ENCODE assay signal across 8 mouse cellular contexts in genomic region chr7:61939971-61940705, GRCm38 (mm10).
DNase-seq lines count a peak whose midpoint lies in the region; ATAC-seq and TF ChIP-seq lines count a peak whose summit lies in the region.

No protein-coding gene starts in this region.

- TF ChIP-seq CTCF in thymus, adult 2 months (IDR thresholded peaks at IDR 0.05; ENCODE audit: borderline replicate concordance, control insufficient read depth, extremely low read depth, insufficient read depth, low read length, poor library complexity), result no peak

- H3K9me3 ChIP-seq in forebrain, embryonic 13.5 days (replicated peaks), result peaks cover 15% of the 10 kb centered on the region
- no peaks in the 10 kb centered on the region for H3K9me3 ChIP-seq in stomach, embryonic 14.5 days (ENCODE audit: control insufficient read depth, low read depth, low read length)
- peaks cover 18% of the 10 kb centered on the region for H3K9me3 ChIP-seq in heart, embryonic 12.5 days (replicated peaks)

- 28% methylated on average over 6 of the region's 6 CpGs for WGBS in forebrain, embryonic 13.5 days
- WGBS in stomach, embryonic 14.5 days, result 47% methylated on average over 6 of the region's 6 CpGs
- 76% methylated on average over 6 of the region's 6 CpGs for WGBS in thymus, adult 2 months
- WGBS in heart, embryonic 12.5 days, result 46% methylated on average over 6 of the region's 6 CpGs

- ATAC-seq in forebrain, embryonic 13.5 days, result peak; percentile 99
- ATAC-seq in stomach, embryonic 14.5 days (ENCODE audit: insufficient number of reproducible peaks, insufficient read depth, low FRiP score, low read depth), result peak; percentile 75; the same call in 1 of the 2 replicates
- ATAC-seq in heart, embryonic 12.5 days (ENCODE audit: insufficient number of reproducible peaks, low FRiP score), result no peak

- DNase-seq in ovary, adult 18-20 months (ENCODE audit: low spot score), result peak; percentile 17
- no peak for DNase-seq in ovary, postnatal 14 days (ENCODE audit: low spot score)
- peak; percentile 70 to 90 for DNase-seq in layer of hippocampus, adult 18-20 months (ENCODE audit: low spot score in 2 of 2)
- peak; percentile 34 for DNase-seq in lung, postnatal 36 days
- no peak for DNase-seq in thymus, adult 2 months

- H3K4me3 ChIP-seq in forebrain, embryonic 13.5 days, result no peak overlapping the region
- H3K4me3 ChIP-seq in stomach, embryonic 14.5 days (ENCODE audit: low read depth, low read length), result no peak overlapping the region
- H3K4me3 ChIP-seq in thymus, adult 2 months (ENCODE audit: control insufficient read depth, insufficient read depth, low read length), result no peak overlapping the region
- H3K4me3 ChIP-seq in heart, embryonic 12.5 days, result no peak overlapping the region

- peak overlapping the region; percentile 33 for H3K4me2 ChIP-seq in forebrain, embryonic 13.5 days
- no peak overlapping the region for H3K4me2 ChIP-seq in stomach, embryonic 14.5 days (replicated peaks; ENCODE audit: low read depth, low read length)
- no peak overlapping the region for H3K4me2 ChIP-seq in heart, embryonic 12.5 days

- peaks cover 6% of the 10 kb centered on the region; the same call in 1 of the 2 replicates for H3K36me3 ChIP-seq in forebrain, embryonic 13.5 days (ENCODE audit: poor library complexity, severe bottlenecking)
- H3K36me3 ChIP-seq in stomach, embryonic 14.5 days (ENCODE audit: control insufficient read depth, insufficient read depth, low read length), result no peaks in the 10 kb centered on the region
- H3K36me3 ChIP-seq in thymus, adult 2 months (ENCODE audit: control insufficient read depth, insufficient read depth, low read length), result no peaks in the 10 kb centered on the region
- H3K36me3 ChIP-seq in heart, embryonic 12.5 days, result no peaks in the 10 kb centered on the region

- TF ChIP-seq POLR2A in thymus, adult 2 months (IDR thresholded peaks at IDR 0.05; ENCODE audit: control insufficient read depth, extremely low read depth, insufficient read depth, low read length, poor library complexity), result no peak

- peak overlapping the region; percentile 87 for H3K27ac ChIP-seq in forebrain, embryonic 13.5 days
- H3K27ac ChIP-seq in stomach, embryonic 14.5 days (ENCODE audit: low read length), result no peak overlapping the region
- no peak overlapping the region for H3K27ac ChIP-seq in thymus, adult 2 months (ENCODE audit: control insufficient read depth, insufficient read depth, low read length)
- no peak overlapping the region for H3K27ac ChIP-seq in heart, embryonic 12.5 days (ENCODE audit: poor library complexity, severe bottlenecking)

- H3K27me3 ChIP-seq in forebrain, embryonic 13.5 days, result no peaks in the 10 kb centered on the region
- no peaks in the 10 kb centered on the region for H3K27me3 ChIP-seq in stomach, embryonic 14.5 days (ENCODE audit: control insufficient read depth, insufficient read depth, low read length)
- H3K27me3 ChIP-seq in thymus, adult 2 months (ENCODE audit: control insufficient read depth, insufficient read depth, low read length), result no peaks in the 10 kb centered on the region
- no peaks in the 10 kb centered on the region for H3K27me3 ChIP-seq in heart, embryonic 12.5 days (replicated peaks)

- no peak overlapping the region; the same call in 1 of the 2 replicates for H3K9ac ChIP-seq in forebrain, embryonic 13.5 days
- no peak overlapping the region for H3K9ac ChIP-seq in stomach, embryonic 14.5 days (replicated peaks; ENCODE audit: low read depth, low read length)
- H3K9ac ChIP-seq in heart, embryonic 12.5 days, result no peak overlapping the region

- peaks cover 9% of the 10 kb centered on the region for H3K4me1 ChIP-seq in forebrain, embryonic 13.5 days
- no peaks in the 10 kb centered on the region for H3K4me1 ChIP-seq in stomach, embryonic 14.5 days (ENCODE audit: control insufficient read depth, insufficient read depth, low read length)
- H3K4me1 ChIP-seq in thymus, adult 2 months (replicated peaks; ENCODE audit: control insufficient read depth, insufficient read depth, low read length), result no peaks in the 10 kb centered on the region
- no peaks in the 10 kb centered on the region for H3K4me1 ChIP-seq in heart, embryonic 12.5 days (replicated peaks)

Comparison
In these comparisons a context has a peak if more than half of its experiments do, and no peak if none do; other contexts are left out.
1. DNase-seq: peak in ovary, adult 18-20 months (single experiment), layer of hippocampus, adult 18-20 months (2 of 2) and lung, postnatal 36 days (single experiment); none in ovary, postnatal 14 days (single experiment) and thymus, adult 2 months (single experiment).